Mouse (Mus musculus) hindbrain, embryonic 14.5 days (tissue): ENCODE results near the gene Rab30. TPM values are rescaled to one million over a fixed set of nuclear protein-coding genes. Genes with fewer than 3 reads are reported as not detected.

ENCODE experiments used
- ATAC-seq: fragments of 200-750 bp; cut with Nextera tagmentation; 2 replicates; pipeline ENCODE4 v1.8.0; 2017; ENCODE audit warnings: moderate number of reproducible peaks, mild to moderate bottlenecking, moderate TSS enrichment, moderate library complexity; ENCODE audit not compliant: low FRiP score
- DNase-seq: peaks from one replicate; pipeline ENCODE4 v3.0.0-alpha.2; 2015; ENCODE audit warnings: low spot score
- H3K27ac ChIP-seq: fragments of 300-500 bp; sonication (generic); 2 replicates; pipeline ENCODE4 v1.5.1; 2014; ENCODE audit warnings: mild to moderate bottlenecking, moderate library complexity
- H3K27me3 ChIP-seq: fragments of 300-500 bp; sonication (generic); 2 replicates; pipeline ENCODE4 v1.6.1; 2014; ENCODE audit warnings: mild to moderate bottlenecking, low read length, mixed read lengths; ENCODE audit not compliant: control insufficient read depth, insufficient read depth
- H3K36me3 ChIP-seq: fragments of 300-500 bp; sonication (generic); replicated peaks from 2 replicates; pipeline ENCODE4 v1.6.1; 2014; ENCODE audit not compliant: control insufficient read depth, insufficient read depth
- H3K4me1 ChIP-seq: fragments of 300-500 bp; sonication (generic); replicated peaks from 2 replicates; pipeline ENCODE4 v1.6.1; 2014; ENCODE audit warnings: antibody characterized with exemption, low read length, mixed read lengths; ENCODE audit not compliant: control insufficient read depth, insufficient read depth
- H3K4me2 ChIP-seq: fragments of 300-500 bp; sonication (generic); replicated peaks from 2 replicates; pipeline ENCODE4 v1.6.1; 2014; ENCODE audit warnings: mild to moderate bottlenecking, moderate library complexity
- H3K4me3 ChIP-seq: fragments of 300-500 bp; sonication (generic); replicated peaks from 2 replicates; pipeline ENCODE4 v1.5.1; 2014; ENCODE audit warnings: mild to moderate bottlenecking, low read length
- H3K9ac ChIP-seq: fragments of 300-500 bp; sonication (generic); 2 replicates; pipeline ENCODE4 v1.6.1; 2014
- H3K9me3 ChIP-seq: fragments of 300-500 bp; sonication (generic); 2 replicates; pipeline ENCODE4 v1.6.1; 2016; ENCODE audit warnings: low read length; ENCODE audit not compliant: control insufficient read depth
- WGBS: fragments of 180-500 bp; shearing (Covaris S2); extraction: QIAGEN DNeasy Blood & Tissue Kit; methylation state at CpG from one replicate; pipeline ENCODE4 v1.1.7; 2014; 5-methylcytosine and 5-hydroxymethylcytosine counted together
- polyA plus RNA-seq: library from polyadenylated mRNA; unstranded; fragments of >200 nt; fragmentation: Nextera tagmentation; extraction: Ambion mirVana; gene quantifications from 2 replicates; pipeline ENCODE4 v1.2.1, GENCODE M21; 2014

Gene Rab30
- polyA plus RNA-seq, 1 experiment from 2014 or later: 24.2 TPM

- peak overlapping the region; percentile 33; the same call in 1 of the 2 replicates for H3K27ac ChIP-seq
- ATAC-seq: peak; percentile 73; the same call in 1 of the 2 replicates
Observed at GRCm38 (mm10) chr7:92799665-92800595, 58.5 kb downstream of the Rab30 start.

GRCm38 (mm10) chr7:92802158-92802557 is 60.8 kb downstream of the Rab30 start:
- ATAC-seq: no peak
- DNase-seq: no peak
- WGBS: 85% methylated on average over 4 of the region's 4 CpGs

More at GRCm38 (mm10) chr7:92799665-92800595, 58.5 kb downstream of the Rab30 start:
- Histone ChIP-seq H3K4me1 (peaks cover 4% of the 10 kb centered on the region; the same call in 1 of the 2 replicates), H3K9me3 (no peaks in the 10 kb centered on the region), H3K9ac (no peak overlapping the region), H3K27me3 (no peaks in the 10 kb centered on the region), H3K4me3 (no peak overlapping the region), H3K36me3 (no peaks in the 10 kb centered on the region), H3K4me2 (no peak overlapping the region)
- 39% methylated on average over 10 of the region's 10 CpGs for WGBS
- DNase-seq: no peak

GRCm38 (mm10) chr7:92803191-92803590 is 61.8 kb downstream of the Rab30 start:
- ATAC-seq (no peak), DNase-seq (no peak)
- Histone ChIP-seq H3K27ac (no peak overlapping the region), H3K9ac (no peak overlapping the region), H3K27me3 (no peaks in the 10 kb centered on the region), H3K4me1 (peaks cover 10% of the 10 kb centered on the region; the same call in 1 of the 2 replicates), H3K9me3 (no peaks in the 10 kb centered on the region), H3K4me3 (no peak overlapping the region), H3K36me3 (no peaks in the 10 kb centered on the region), H3K4me2 (no peak overlapping the region)
- WGBS: 52% methylated on average over 1 of the region's 1 CpGs

More at GRCm38 (mm10) chr7:92802158-92802557, 60.8 kb downstream of the Rab30 start:
- H3K4me3 ChIP-seq: no peak overlapping the region
- H3K9me3 ChIP-seq: no peaks in the 10 kb centered on the region
- H3K27me3 ChIP-seq: no peaks in the 10 kb centered on the region
- H3K9ac ChIP-seq: no peak overlapping the region
- no peak overlapping the region for H3K4me2 ChIP-seq
- H3K27ac ChIP-seq: no peak overlapping the region
- H3K4me1 ChIP-seq: peaks cover 10% of the 10 kb centered on the region; the same call in 1 of the 2 replicates
- no peaks in the 10 kb centered on the region for H3K36me3 ChIP-seq

DNA sequence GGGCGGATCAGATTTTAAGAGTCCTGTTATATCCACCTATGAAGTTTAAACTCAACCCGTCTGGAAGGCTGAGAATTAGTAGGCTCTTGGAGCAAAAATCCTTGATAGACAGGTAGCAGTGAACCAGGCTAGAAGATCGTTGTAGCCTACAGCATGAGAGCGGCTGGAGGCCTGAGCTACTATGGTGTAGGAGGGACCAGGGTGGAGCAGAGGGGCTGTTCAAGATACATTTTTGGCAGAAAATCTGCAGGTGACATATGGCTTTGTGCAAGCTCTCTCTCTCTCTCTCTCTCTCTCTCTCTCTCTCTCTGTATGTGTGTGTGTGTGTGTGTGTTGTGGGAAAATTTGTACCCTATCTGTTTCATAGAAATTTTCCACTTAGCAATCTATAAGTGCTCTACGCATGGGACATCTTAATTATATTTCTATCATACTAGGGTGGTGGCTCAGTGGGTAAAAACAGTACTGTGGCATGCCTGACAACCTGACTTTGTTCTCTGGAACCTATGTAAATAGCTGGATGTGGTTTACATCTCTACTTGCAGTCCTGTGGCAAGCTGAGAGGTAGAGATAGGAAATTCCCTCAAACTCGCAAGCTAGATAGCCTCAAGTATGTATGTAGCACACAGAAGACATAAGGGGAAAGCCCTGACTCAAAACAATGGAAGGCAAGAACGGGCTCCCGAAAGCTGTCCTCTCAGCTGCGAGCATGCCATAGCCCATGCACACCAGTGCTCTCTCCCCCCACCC is 63.7 kb downstream of the Rab30 start:
- H3K27me3 ChIP-seq: no peaks in the 10 kb centered on the region
- DNase-seq (no peak), ATAC-seq (no peak)
- H3K9ac ChIP-seq: no peak overlapping the region
- WGBS: 90% methylated on average over 9 of the region's 9 CpGs
- H3K4me2 ChIP-seq: no peak overlapping the region
- no peaks in the 10 kb centered on the region for H3K9me3 ChIP-seq
- no peaks in the 10 kb centered on the region for H3K36me3 ChIP-seq
- H3K4me3 ChIP-seq: no peak overlapping the region
- peaks cover 6% of the 10 kb centered on the region; the same call in 1 of the 2 replicates for H3K4me1 ChIP-seq
- H3K27ac ChIP-seq: no peak overlapping the region

DNA sequence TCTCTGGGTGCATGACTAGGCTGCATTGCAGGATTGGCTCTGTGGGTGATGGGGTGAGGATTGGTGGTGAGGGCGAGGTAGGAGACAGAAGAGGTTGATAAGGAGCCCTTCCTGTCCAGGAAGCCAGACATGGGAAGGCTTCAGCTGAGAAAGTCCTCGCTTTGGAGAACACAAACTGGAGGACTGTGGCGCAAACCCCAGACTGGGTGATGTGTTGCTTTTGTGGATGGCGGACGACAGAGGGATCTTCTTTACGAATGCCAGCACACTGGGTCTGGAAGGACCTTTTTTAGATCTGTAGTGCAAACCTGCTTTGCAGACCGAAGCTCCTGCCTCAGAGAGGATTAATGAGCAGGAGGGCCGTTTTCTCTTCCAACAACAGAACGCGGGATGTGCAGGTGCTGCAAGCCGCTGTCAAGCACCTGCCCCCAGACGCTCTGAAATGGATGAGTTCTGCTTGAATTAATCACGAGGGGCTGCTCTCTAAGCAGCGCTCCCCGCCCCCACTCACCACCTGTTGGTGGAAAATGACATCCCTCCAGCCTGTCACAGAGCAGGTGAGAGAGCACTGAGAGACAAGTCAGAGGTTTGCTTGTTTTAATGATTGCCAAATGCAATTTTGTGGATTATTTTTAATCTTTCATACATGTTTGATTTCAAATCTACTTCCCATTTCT is 65.2 kb downstream of the Rab30 start:
- DNase-seq (peak; percentile 48), ATAC-seq (0 out of 2 replicates have a peak, but pooled peaks have one; percentile 38)
- WGBS: 38% methylated on average over 15 of the region's 15 CpGs
- no peaks in the 10 kb centered on the region for H3K27me3 ChIP-seq
- H3K4me3 ChIP-seq: no peak overlapping the region
- H3K4me1 ChIP-seq: 0 out of 2 replicates have a peak, but pooled peaks cover 6% of the 10 kb centered on the region
- H3K36me3 ChIP-seq: no peaks in the 10 kb centered on the region
- no peaks in the 10 kb centered on the region for H3K9me3 ChIP-seq
- no peak overlapping the region for H3K27ac ChIP-seq
- peak overlapping the region; percentile 30 for H3K4me2 ChIP-seq
- H3K9ac ChIP-seq: no peak overlapping the region

- DNase-seq: no peak
- no peak overlapping the region for H3K4me2 ChIP-seq
- 75% methylated on average over 4 of the region's 4 CpGs for WGBS
- H3K4me3 ChIP-seq: no peak overlapping the region
- no peaks in the 10 kb centered on the region for H3K36me3 ChIP-seq
- H3K27ac ChIP-seq: no peak overlapping the region
- H3K4me1 ChIP-seq: 0 out of 2 replicates have a peak, but pooled peaks cover 6% of the 10 kb centered on the region
- H3K9me3 ChIP-seq: no peaks in the 10 kb centered on the region
- ATAC-seq: no peak
- H3K27me3 ChIP-seq: no peaks in the 10 kb centered on the region
- H3K9ac ChIP-seq: no peak overlapping the region
Observed at GRCm38 (mm10) chr7:92807482-92807881, 66.1 kb downstream of the Rab30 start.

- H3K4me3 ChIP-seq: no peak overlapping the region
- no peaks in the 10 kb centered on the region for H3K36me3 ChIP-seq
- H3K27ac ChIP-seq: no peak overlapping the region
- WGBS: 60% methylated on average over 7 of the region's 7 CpGs
- peak; percentile 35 for DNase-seq
- H3K4me1 ChIP-seq: 0 out of 2 replicates have a peak, but pooled peaks cover 2% of the 10 kb centered on the region
- H3K9me3 ChIP-seq: no peaks in the 10 kb centered on the region
- H3K4me2 ChIP-seq: no peak overlapping the region
- no peaks in the 10 kb centered on the region for H3K27me3 ChIP-seq
- no peak overlapping the region for H3K9ac ChIP-seq
- ATAC-seq: peak; percentile 68; the same call in 1 of the 2 replicates
Observed at GRCm38 (mm10) chr7:92811667-92812279, 70.4 kb downstream of the Rab30 start.

DNA sequence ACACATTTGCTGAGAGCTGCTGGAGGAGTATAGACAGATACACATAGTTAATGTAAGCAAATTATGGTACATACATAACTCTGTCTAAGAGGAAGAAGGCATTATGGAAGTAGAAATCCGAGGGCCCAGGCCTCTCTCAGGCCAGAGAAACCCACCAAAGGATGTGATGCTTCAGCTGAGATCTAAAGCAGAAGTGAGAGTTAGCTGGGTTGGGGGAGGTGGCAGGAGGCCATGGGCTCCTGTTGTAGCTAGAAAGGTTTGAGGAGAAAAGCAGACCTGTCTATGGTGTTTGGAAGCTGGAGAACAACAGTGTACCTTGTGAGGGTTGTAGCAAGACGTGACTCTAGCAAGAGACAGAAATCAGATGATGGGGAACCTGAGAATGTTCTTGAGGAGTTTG is 75.8 kb downstream of the Rab30 start:
- Histone ChIP-seq H3K4me2 (no peak overlapping the region), H3K36me3 (no peaks in the 10 kb centered on the region), H3K4me1 (no peaks in the 10 kb centered on the region), H3K9me3 (no peaks in the 10 kb centered on the region), H3K9ac (no peak overlapping the region), H3K27me3 (no peaks in the 10 kb centered on the region), H3K4me3 (no peak overlapping the region), H3K27ac (no peak overlapping the region)
- ATAC-seq (no peak), DNase-seq (no peak)
- 90% methylated on average over 2 of the region's 2 CpGs for WGBS
